Mouse (Mus musculus) left cerebral cortex, adult 8-10 months (tissue): Measurements from ENCODE around the gene Rhbdf2. TPM values are rescaled to one million over a fixed set of nuclear protein-coding genes. Genes with fewer than 3 reads are reported as not detected.

Experiments used
- DNase-seq, 2 experiments: peaks; one replicate each; pipeline ENCODE4 v3.0.0; 2022; ENCODE audit warnings: low spot score in 2 of 2
- total RNA-seq, 4 experiments: library from RNA; stranded (reverse); gene quantifications; 2 replicates each; pipeline ENCODE4 v1.2.4; 2022

Gene Rhbdf2
- total RNA-seq, 4 experiments from 2014 or later: 1.1 to 1.6 (median 1.3) TPM

DNA sequence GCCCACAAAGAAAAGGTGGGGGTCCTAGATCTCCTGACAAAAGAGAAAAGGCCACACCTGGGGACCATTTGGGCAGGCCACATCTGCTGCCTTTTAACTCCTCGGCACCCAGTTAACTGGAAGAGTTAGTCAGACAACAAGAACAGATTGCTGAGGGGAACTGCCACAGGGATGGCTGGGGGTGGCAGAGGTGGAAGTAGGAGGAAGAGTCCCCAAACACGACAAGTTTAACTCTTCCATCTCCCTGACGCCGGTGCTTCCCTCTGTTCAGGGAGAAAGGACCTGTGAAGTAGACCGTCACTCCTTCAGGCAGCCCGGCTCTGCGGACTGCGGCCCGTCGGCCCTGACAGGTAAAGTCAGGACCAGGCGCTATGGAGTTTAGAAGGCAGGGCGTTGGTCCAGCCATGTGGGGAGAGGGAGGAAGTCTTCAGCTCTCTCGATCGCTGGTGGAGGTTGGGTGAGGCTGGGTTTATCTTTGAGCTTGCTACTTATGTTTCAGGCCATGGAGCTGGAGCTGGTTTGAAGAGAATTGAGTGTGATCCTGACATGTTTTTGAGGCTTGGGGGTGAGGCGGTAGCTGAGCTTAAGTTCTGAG is 32.3 kb upstream of the Rhbdf2 start:
- DNase-seq: no peak

DNA sequence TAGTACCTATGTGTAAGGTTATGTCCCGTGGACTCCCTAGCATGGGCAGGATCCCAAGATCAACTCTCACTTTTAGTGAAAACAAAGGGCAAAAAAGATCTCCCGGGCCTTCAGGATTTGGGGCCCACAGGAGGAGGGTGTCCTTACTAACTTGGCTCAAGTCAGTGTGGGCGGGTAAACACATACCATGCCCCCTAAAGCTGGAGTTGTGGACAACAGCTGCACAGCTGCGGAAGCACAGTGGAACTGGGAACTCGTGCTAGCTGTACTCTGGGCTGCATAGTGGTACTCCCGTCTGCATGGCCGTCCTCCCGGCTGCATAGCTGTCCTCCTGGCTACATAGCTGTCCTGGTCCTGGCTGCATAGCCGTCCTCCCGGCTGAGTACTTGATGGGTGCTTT is 31.4 kb upstream of the Rhbdf2 start:
- no peak for DNase-seq

DNA sequence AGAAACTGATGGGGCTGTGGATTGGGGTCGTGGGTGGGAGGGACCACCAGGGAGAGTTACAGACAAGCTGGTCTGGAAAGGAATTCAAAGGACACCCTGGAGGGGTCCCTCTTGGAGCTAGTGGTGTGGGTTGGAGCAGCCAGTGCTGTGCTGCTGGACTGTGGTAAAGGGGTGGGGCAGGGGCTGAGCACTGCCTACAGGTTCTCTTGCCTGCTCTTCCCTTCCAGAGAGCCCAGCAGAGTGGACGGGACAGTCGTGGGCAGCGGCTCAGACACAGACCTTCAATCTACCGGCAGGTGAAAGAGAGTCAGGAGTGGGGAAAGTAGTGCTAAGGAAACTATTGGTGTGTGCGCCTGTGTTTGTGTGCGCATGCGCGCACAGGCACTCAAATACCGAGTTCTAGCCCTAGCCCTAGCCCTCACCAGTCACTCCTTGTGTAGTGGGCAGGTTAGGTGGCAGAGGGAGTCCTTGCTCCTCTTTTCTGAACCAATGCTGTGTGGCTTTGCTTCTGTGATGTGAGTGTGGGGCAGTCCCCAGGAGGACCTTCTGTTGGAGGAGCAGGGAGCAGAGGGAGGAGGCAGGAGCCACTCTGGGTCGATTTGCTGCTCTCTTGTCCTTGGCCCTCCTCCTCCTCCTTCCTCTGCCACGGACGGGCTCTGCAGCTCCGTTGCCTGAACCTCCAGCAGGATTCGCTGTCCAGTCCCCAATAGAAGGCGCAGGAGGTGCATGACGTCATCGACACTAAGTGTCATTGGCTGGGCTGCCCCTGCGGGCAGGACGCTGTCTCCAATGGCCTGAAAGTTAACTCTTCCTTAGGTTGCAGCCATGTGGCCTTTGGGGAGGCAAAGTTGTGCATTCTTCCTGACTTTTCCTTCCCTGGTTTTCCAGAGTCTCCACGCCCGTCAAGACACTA is 30.7 kb upstream of the Rhbdf2 start:
- DNase-seq: peak; percentile 50 to 92

DNA sequence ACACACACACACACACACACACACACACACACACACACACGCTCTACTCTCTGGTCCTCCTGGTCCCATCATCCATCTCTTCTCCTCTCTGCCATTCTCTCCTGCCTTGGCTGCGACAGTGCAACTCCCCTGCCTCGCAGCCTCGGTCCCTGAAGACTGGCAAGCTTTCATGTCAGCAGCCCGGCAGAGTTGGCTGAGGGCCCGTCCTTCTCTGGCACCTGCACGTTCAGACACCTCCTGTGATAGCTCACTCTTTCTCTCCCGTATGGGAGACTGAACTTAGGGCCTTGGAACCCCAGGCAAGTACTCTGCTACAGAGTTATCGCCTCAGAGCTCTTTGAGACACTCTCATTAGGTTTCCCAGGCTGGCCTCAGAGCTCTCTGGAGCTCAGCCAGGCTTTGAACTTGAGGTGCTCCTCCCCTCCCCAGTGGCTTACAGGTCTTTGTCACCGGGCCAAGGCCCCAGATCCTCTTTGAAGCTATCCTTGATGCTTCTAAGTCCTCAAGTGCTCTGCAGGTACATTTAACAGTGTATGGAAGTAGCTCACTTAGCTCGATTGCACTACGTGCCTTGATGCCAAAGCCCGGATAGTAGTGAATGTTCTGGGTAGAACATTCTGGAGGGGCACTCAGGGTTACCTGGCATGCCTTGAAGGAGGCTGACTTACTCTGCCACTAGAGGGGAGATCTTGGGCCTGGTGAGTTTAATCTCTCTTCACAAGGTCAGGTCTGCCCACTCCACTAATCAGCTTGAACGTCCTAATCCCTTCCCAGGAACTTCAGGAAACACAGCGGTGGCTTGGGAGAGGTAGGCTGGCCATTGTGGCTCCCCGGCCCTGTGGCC is 29.8 kb upstream of the Rhbdf2 start:
- no peak for DNase-seq

DNA sequence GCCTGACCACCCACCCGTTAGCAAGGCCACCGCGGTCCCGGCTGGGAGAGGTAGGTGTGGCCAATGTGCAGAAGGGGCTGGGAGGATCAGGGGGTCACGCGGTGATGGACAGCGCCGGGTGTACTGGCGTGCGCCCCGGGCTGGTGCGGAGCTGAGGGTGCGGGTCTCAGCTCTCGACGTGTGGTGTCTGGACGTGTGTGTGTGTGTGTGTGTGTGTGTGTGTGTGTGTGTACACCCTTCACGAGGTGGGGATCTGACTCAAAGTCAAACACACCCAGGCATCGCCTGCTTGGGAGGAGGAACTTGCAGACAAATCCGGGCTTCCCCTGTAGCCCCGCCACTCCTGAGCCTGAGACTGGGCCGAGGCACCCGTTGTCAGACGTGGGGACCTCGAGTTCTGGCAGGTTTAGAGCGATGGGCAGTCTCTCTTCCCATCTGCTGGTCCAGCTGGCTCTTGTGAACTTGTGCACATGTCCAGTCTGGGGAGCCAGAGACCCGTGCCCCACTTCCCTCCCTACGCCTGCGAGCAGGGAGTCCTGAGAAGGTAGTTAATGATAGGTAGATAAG is 27.5 kb upstream of the Rhbdf2 start, which contains the start of gene Cygb:
Gene Cygb, minus strand, starts transcription at position 59 of the 567 bp plus-strand sequence.
- no peak for DNase-seq

DNA sequence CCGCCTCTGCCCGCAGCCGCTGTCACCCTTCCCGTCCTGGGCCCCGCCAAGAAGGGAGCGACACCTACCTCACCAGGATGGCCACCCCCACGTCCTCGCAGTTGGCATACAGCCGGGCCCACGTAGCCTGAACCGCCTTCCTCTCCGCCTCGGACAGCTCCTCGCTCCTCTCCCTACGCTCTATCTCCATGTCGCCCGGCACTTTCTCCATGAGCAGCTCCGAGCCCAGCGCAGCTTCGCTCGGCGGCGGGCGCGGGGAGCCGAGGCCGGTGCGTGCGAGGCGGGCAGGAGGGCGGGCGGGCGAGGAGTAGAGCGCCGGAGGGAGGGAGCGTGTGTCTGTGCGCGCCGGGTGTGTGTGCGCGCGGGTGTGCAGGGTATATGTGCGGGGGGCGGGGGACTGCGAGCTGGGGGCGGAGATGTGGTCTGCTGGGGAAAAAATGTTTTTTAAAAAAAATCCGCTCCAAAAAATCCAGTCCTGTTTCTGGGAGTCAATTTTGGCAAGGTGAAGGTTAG is 26.9 kb upstream of the Rhbdf2 start:
- no peak for DNase-seq

DNA sequence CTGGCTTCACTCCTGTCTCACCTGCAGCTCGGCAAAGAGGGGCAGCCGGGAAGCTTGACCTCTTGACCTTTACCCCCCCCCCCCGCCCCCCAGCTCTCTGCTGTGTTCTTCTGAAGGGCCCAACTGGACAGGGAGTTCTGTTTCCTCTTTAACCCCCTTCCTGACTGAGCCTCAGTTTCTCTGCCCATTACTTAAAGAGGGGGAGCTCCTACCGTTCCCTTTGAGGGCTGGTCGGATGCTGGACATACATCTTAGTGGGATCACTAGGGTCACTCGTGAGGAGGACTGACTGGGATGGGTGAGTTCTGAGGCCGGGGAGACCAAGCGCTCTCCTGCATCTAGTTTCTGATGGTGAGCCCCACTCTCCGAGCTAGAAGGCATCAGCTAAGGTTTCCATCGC is 26.4 kb upstream of the Rhbdf2 start, which contains the start of gene Prcd:
Gene Prcd, plus strand, starts transcription at position 301 of the 400 bp plus-strand sequence.
- no peak for DNase-seq

DNA sequence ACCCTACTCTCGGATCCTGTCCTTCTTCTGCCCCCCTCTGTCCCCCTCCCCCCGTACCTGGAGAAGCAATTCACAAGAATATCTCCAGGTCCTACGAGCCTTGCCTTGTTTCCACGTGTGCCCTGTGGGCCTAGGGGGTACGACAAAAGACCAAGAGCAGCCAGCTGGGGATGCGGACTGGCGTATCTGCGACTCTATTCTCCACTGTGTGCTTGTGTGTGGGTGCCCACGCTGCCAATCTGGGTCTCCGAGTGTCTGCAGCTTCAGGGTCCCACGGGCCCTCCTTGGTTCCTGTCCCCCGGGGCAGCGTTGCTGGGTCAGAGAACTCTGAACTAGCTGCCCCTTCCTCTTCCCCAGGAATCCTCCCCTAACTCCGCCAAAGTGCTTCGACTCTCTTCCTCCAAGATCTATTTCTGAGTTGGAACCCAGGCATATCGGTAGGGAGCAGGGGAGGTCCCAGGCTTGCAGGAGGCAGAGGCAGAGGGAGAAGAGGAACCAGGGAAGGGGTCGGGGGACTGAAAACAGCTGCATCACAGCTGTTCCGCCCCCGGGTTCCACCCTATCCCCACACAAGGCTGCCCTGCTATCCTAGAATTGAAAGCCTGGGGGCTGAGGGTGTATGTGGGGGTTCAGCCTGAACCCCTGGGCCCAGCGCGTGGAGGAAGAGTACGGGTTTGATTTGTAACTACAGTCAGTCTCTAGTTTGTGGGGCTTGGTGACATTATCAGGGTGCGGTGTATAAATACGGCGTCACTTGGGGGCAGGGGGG is 25.7 kb upstream of the Rhbdf2 start:
- no peak for DNase-seq

DNA sequence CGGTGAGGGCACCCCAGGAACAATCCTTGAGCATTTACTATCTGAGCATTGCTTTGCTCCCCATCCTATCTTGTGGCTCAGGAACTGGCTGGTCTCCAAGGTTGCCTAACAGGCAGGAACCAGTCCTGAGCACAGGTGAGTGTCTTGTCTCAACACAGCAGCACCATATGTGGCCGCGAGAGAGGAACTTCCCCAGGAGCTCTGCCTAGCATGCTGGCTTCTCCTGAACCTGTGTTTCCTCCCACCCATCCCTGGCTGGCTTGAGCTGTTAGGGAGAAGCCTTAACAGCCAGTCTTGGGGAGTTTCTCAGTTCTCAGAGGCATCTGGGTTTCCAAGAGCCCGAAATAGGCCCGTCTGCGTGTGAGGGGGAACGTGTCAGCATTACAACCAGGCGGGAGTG is 24.5 kb upstream of the Rhbdf2 start:
- DNase-seq: peak in 1 of 2 experiments; percentile 74

DNA sequence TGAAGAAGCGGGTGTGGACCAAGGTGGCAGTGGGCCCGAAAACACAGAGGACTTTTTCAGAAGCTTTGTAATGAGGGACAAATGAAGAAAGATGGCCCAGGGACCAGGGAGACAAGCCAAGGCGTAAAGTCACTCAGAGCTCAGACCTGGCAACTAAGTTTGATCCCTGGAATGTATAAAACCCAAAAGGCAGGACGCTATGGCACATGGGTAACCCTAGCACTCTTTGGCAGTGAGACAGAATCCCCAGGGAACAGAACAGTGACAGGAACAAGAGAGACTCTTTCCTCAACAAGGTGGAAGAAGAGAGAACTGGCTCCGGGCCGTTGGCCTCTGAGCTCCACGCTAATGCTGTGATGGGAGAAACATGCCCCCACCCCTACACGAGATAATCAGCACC is 24.0 kb upstream of the Rhbdf2 start:
- no peak for DNase-seq

DNA sequence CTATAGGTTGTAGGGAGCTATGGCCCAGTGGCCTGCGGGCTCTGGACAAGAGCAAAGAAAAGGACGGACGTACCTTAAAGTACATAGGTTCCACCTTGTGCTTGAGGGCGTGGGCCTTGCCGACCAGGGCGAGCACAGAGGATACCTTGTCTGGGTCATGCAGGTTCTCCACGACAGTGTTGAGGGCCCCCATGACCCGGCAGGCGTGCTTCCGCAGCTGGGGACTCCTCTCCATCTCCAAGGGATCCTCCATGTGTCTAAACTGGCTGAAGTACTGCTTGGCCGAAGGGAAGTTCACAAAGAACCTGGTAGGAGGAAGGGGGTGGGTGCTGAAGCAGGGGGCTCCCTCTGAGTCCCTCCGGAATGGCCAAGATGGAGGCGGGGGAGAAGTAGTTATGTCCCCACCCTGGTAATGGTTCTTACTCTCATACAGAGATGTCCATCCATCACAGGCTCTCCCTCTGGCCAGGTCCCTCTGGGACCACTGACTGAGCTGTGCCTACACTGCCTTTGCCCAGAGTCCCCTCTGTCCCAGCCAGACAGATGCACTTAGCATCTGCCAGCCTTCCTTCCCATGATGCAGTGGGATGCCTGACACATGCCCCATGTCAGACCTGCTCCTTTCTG is 23.0 kb upstream of the Rhbdf2 start:
- DNase-seq: no peak

DNA sequence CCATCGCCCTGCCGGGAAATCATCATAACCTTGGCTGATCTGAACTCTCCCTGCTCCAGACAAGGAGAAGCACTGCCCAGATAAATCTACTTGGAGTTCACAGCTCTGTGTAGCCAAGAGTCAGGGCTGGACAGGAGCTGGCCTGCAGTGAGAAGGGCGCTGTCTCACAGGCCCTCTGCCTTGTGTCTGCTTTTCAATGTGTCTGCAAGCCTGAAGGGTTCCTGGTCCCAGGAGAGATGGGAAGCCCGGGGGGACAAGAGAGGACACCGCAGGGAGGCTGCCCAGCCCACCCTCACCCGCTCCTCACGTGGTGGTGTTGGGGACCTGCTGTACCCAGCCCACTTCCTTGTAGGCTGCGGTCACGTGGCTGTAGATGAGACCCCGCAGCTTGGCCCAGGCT is 22.2 kb upstream of the Rhbdf2 start:
- DNase-seq: no peak

DNA sequence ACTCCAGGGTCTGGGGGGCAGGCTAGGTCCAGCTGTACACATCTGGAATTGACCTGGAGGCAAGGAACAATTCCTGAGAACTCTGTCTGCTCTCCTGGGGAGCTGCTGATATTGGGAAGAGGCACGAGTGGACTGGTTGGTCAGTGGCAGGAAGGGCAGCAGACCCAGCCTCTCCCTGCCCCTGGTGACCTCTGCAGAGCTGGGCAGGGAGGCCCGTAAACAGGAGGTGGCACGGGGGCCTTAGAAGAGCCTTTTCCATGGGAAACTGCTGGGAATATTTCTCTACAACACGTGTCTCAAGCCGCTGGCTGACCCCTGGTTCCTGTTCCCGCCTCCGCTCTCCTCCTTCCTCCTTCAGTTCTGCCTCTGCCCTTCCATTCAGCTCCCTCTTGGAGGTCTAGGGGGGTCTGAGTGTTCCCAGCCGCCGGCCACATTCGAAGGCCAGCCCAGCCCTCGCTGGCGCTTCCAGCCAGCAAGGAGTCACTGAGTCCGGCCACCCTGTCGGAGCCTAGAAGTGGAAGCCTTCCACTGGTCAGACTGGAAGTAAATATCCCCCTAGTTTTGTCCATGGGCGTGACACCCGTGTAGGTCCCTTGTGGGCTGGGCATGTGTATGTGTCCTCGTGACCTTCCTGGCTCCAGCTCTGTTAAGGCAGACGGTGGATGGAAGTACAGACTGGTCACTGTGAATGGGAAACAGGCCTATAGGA is 21.5 kb upstream of the Rhbdf2 start:
- DNase-seq: no peak

DNA sequence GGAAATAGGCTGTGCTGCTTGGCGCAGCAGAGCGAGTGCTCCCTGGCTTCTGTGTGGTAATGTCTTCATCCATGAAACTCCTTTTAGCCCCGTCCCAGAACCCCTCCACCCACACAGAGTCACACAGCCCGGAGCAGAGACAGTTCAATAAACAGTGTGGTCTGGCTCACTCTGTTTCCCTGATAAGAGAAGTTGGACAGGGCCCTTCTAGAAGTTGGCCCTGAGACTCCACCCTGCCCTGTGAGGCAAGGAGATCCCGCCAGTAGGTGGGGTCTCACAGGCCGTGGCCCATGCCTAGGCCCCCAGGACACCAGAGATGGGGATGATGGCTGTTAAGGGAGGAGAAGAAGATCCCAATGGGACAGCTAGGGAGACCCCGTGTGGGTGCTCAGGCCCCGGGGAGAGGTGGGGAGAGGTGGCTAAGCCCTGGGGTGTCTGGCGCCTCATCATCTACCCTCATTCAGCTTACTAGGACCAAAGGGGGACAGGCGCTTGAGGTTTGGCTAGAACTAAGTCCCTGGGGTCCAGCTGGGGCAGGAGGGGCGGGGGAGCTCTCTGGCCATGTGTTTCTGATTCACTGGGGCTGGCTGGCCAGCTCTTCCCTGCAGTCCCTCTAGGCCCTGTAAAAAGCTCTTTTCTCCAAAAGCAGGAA is 20.6 kb upstream of the Rhbdf2 start:
- no peak for DNase-seq

DNA sequence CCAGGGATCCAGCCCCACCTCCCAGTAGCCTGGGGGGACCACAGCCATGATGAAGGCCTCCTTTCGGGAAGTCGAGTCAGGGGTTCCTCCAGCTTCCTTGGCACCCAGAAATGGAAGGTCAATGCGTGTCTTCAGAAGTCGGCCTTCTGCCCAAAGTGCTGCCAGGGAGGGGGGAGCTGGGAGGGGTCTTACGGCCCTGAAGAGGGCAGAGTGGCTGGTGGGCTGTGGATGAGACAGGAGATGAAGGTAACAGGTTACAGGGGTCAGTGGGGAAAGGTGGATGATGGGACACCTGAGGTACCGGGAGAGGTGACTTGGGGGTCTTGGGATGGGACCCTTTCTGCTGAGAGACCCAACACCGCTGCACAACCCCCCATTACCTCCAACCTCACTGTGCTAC is 20.0 kb upstream of the Rhbdf2 start:
- no peak for DNase-seq

DNA sequence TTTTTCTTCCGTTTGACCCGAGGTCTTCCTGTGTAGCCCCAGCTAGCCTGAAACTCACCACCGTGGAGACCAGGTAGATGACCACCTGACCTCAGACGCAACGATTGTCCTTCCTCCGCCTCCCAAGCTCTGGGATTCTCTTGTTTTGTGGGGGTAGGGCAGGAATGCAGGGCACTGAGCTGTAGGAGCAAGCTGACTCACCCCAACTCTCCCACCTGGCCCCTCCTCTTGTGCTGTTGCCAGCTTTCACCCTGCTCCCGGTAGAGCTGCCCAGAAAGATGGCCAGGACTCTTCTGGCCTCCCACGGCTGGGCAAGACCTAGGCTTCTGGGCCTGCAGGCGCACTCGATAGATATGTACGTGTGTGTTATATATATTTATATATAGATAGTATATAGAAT is 19.3 kb upstream of the Rhbdf2 start:
- no peak for DNase-seq

DNA sequence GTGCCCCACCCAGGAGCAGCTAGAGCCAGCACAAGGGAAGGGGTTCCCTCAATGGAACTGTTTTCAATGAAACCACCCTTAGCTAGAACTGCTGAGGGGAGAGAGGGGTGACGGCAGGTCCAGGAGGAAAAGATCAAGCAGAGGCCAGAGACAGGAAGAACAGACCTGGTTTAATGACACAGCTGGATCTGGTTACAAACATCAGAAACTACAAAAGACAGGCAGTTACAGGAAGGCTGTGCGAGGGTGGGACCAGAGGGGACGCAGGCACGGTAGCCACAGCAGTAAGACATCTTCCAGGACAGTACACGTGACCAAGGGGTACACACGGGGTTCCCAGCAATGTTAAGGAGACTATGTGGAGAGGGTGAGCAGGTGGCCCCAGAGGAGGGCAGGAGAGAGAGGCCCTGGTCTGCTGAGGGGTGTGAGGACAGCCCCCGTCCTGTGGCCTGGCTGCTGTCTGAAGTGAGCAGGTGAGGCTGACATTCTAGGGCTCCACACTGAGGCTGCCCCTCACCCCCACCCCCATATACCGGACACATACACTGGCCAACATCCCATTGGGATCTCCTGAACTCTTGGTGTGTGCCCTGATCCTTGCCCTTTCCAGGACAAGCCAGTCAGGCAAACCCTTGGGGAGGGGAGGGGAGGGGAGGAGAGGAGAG is 18.8 kb upstream of the Rhbdf2 start:
- DNase-seq: no peak
